1 mouse cellular context compared by ENCODE assay signal in the genomic region with DNA sequence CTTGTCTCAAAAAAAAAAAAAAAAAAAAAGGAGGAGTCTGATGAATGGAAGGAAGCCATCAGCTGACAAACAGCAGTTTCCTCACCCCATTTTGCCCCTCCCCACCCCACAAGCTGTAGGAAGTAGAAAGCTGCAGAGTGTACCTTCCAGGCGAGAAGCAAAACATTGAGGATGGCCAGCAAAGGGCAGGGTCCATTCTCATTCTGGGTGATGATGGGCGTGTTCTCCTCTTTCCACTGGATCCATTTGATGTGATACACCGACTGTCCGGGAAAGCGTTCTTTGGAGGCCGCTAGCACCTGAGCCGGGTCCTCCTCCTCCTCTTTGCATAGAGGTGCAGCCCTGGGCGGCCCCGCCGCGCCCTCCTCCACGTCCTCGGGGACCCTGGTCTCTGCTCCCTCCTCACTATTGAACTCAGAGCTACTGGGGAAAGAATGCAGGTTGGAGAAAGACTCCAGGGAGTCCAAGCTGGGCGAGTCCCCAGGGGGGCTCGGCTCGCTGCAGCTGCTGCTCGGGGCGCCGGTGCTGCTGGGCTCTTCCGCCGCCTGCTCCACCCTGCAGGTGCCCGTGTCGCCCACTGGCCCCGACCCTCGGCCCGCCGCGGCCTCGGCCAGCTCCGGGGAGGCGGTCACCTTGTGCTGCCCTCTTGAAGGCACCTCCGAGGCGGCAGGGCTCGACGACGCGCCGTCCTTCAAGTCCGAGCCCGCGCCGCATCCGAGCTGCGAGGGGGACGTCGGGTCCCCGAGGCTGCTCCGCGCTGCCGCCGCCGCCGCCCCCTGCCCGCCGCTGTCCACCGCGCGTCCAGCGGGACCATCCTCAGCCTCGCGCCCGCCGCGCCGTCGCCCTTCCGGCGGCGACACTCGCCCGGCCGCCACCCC.
TF ChIP-seq lines count a peak whose summit lies in the region.

A gene (plus strand): TSS at position 122 of the 878 bp plus-strand sequence.

TF ChIP-seq in CH12.LX, 34 proteins besides CTCF, POLR2A, EP300 and RAD21 (continued from another document):
- TF ChIP-seq USF1 (IDR thresholded peaks at IDR 0.05; ENCODE audit: low read depth, low read length) (peak; percentile 30; the same call in 1 of the 2 replicates), ZNF384 (IDR thresholded peaks at IDR 0.05; ENCODE audit: low read depth, low read length) (peak; percentile 96), IRF4 (IDR thresholded peaks at IDR 0.05; ENCODE audit: low read depth, low read length) (0 out of 2 replicates have a peak, but pooled peaks have one; percentile 5), BHLHE40 (IDR thresholded peaks at IDR 0.05; ENCODE audit: low read depth, low read length) (0 out of 2 replicates have a peak, but pooled peaks have one; percentile 4), MAZ (IDR thresholded peaks at IDR 0.05; ENCODE audit: low read depth, low read length) (peak; percentile 71; the same call in 1 of the 2 replicates), JUND (conservative IDR thresholded peaks at IDR 0.05; ENCODE audit: low read depth, low read length) (no peak), ZC3H11A (IDR thresholded peaks at IDR 0.05; ENCODE audit: low read depth, low read length) (no peak), MEF2A (IDR thresholded peaks at IDR 0.05; ENCODE audit: borderline replicate concordance, low read depth, low read length) (no peak), CHD1 (IDR thresholded peaks at IDR 0.05; ENCODE audit: low read depth, low read length) (0 out of 2 replicates have a peak, but pooled peaks have one; percentile 66), MAX (IDR thresholded peaks at IDR 0.05; ENCODE audit: low read length) (no peak), TCF12 (IDR thresholded peaks at IDR 0.05; ENCODE audit: low read depth, low read length) (no peak)
